Mouse (Mus musculus) kidney, postnatal 14 days (tissue): ENCODE results near the gene Tmem270.
A peak's percentile ranks its signal among the peaks of the same experiment; 100 is the strongest.
"Not testable (repeated sequence)": the region's sequence is repeated elsewhere in the genome, so short reads cannot be mapped to it uniquely, and the experiment has no call there.

Source experiments
- DNase-seq: peaks from one replicate; pipeline ENCODE4 v3.0.0; 2022; ENCODE audit warnings: mixed read lengths

Gene Tmem270

DNA sequence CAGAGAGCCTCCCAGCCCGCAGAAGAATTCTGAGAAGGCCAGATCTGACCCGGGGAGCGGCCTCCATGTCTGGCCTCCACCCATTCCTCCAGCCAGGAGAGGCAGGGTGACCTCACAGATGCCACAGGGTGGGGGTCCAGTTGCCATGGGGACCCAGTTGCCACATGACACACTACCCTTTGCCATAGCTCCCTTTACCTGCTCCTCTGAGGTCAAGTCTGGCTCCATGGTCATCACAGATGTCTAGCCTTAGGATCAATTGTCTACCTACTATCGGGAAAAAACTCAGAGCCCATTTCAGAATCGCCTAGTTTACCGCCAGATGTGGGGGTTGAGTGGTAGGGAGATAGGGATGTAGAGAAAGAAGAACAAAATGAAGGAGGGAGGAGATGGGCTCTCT, at the start of gene Tmem270:
Tmem270 (minus strand) TSS at position 101 of the 400 bp plus-strand sequence.
- no peak for DNase-seq

GRCm38 (mm10) chr5:134955491-134955890, 49.0 kb upstream of the Tmem270 start:
- no peak for DNase-seq

DNA sequence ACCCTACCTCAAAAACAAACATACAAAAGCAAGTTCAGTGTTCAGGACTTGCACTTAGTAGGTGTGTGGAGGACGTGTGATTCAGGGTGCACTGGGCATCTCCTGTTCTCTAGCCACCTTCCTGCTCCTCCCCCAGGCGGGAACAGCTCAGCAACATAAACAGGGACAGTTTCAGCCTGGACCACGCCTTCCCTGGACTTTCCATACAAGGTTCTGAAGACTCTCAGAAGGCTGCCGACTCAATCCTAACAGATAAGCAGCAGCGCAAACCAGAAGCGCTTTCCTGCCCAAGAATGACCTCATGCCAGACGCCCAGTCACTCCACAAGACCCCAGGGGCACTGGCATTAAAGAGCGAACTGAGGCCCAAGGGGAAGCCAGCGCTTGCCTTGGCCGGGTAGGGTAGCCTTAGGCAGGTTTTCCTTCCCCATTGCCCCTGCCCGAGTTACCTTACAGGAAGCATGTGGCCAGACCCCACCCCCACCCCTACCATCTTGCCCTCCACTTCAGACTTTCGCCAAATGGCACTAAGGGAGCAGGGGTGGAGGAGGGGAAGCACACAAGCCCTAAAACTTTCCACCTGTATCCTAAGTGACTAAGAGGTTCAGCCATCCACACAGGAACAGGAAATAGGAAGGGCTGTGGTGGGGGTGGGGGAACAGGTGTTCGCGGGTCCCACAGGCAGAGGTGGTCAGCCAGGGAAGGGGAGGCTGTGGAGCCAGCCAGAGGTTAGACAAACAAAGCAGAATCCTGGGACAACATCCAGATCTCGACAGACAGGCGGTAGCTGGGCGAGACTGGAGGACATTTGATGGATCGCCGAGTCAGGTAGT, 44.7 kb upstream of the Tmem270 start:
- peak; percentile 49 for DNase-seq

- DNase-seq: no peak
Measured at GRCm38 (mm10) chr5:134948085-134948439, 41.5 kb upstream of the Tmem270 start.

GRCm38 (mm10) chr5:134947420-134948084, 41.0 kb upstream of the Tmem270 start:
- DNase-seq: no peak

GRCm38 (mm10) chr5:134946857-134947255, 40.3 kb upstream of the Tmem270 start, which contains the start of gene Cldn4:
Gene Cldn4, minus strand, starts transcription at chr5:134946934.
- DNase-seq: peak; percentile 68

DNA sequence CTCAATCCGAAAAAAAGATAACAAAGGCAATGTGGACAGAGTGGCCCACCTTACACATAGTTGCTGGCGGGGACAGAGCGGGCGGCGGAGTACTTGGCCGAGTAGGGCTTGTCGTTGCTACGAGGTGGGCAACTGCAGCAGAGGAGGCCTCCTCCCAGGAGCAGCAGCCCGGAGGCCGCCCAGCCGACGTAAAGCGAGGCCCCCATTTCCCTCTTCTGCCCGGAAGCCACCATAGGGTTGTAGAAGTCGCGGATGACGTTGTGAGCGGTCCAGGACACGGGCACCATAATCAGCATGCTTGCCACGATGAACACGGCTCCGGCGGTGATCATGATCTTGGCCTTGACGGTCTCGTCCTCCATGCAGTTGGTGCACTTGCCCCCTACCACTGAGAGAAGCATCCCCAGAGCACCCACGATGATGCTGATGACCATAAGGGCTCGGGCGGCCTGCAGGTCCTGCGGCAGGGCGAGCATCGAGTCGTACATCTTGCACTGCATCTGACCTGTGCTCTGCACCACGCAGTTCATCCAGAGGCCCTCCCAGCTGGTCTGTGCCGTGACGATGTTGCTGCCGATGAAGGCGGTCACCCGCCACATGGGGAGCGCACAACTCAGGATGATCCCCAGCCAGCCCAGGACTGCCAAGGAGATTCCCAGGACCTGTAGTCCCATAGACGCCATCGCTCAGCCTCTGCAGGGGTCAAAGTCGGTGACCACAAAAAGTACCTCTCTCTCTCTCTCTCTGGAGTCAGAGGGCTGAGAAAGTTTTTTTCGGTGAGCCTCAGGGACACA, 39.7 kb upstream of the Tmem270 start:
- DNase-seq: no peak

DNA sequence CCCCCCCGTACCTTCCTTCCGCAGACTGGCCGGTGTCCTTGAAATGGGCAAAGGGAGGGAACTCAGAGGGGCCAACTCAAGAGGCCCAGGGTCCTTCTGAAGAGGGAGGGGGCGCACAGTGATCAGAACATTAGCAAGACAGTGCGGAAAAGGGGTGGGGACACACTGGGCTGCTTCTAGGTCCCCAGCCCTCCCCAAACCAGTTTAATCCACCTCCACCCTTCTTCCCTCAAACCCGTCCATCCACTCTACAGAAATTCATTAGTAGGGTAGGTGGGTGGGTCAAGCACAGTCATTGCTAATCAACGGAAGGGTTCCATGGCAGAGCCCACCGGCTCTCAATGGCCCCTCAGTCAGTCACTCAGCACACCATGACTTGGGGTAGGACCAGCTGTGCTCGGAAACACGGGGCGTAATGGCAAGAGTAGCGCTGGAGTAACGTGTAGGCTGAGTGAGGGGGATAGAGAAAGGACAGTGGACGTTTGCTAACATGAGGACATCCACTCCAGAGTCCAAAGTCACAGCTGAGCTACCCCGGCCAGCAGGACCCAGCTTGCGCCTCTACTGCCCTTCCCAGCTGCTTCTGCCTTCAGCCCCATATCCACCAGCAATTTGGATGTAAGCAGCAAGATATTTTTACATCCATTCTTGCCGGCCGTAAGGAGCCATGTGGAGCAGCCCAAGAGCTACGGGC, 38.9 kb upstream of the Tmem270 start:
- DNase-seq: no peak

- no peak for DNase-seq
Measured at GRCm38 (mm10) chr5:134944179-134944578, 37.6 kb upstream of the Tmem270 start.

DNA sequence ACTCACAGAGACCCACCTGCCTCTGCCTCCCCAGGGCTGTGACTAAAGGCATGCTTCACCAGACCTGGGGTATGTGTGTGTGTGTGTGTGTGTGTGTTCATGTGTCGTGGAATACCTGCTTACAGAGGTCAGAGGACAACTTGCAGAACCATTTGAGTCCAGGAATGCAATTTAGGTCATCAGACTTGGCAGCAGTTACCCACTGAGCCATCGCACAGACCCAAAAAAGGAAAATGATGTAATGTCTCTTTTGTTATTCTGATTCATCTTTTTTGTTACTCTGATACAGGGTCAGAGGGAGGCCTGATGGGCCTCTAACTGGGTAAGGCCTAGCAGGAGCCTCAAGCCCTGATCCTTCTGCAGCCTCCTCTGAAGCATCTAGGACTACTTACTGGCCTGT, 36.2 kb upstream of the Tmem270 start:
- DNase-seq: peak; percentile 35

DNA sequence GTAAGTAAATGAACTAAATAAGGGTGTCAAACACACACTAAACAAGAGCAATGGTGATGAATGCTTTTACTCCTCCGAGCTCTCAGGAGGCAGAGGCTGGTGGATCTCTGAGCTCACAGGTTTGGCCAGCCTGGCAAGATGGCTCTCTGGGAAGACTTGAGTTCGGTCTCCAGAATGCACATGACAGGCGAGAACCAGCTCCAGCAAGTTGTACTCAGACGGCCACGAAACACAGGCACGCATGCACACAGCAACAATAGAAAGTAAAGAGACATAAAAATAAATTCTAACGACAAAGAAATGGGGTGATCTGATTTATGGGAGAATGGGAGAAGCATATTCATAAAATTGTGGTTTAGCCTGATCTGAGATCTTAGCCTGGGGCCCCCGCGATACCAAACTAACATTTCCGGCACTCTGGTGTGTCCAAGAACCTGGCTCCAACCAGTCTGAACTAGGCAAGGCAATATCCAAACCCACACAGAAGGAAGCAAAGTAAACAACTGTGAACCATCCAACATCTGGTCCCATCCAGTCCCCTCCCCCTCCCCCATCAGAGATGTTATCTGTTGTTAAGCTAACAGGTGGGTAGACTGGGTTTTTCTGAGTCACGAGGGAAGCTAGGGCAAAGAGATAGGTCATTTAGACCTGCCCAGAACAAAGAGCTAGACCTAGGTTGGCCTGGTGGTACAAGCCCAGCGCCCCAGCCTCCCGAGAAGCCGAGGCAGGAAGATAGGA, 35.1 kb upstream of the Tmem270 start:
- peak; percentile 39 for DNase-seq

- not testable (repeated sequence) for DNase-seq
Measured at GRCm38 (mm10) chr5:134939554-134939953, 33.0 kb upstream of the Tmem270 start.

DNA sequence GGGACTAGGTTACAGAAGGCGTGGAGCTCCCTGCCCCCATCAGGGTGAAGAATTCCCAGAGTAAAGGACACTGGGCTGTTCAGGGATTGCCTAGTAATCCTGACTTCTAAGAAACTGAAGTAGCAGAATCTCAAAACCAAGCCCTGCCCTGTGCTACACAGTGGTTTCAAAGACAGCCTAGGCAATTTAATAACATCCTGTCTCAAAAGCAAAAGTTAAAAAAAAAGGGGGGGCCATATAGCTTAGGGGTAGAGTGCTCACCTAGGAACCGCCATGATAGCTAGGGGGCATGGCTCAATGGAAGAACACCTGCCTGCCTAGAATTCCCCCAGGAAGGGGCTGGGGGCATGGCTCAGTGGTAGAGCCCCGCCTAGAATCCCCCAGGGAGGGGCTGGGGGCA, 32.5 kb upstream of the Tmem270 start:
- DNase-seq: no peak

DNA sequence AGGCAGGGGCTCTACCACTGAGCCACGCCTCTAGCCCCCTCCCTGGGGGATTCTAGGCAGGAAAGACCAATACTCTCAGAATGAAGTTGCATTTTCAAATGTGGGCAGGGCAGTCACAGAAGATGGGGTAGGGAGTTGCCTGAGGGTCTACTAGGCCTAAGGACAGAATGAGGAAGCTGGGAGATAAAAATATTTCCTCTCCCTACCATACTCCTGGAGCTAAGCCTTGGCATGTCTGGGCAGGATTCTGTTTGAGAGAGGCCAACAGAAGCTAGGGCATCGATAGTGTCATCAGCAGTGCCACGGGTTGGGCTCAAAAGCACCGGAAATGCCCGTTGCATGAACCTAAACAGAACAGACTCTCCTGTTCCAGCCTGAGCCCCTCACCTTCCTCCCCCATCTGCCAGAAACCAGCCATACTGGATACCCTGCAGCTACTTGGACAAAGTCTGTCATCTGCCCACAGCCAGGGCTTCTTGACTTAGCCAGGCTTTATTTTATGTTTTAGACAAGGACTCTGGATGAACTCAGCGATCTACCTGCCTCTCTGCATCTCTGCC, 30.2 kb upstream of the Tmem270 start:
- no peak for DNase-seq

- DNase-seq: no peak
Measured at GRCm38 (mm10) chr5:134936051-134936450, 29.5 kb upstream of the Tmem270 start.

GRCm38 (mm10) chr5:134934666-134935065, 28.1 kb upstream of the Tmem270 start:
- no peak for DNase-seq

GRCm38 (mm10) chr5:134933686-134934085, 27.2 kb upstream of the Tmem270 start:
- DNase-seq: not testable (repeated sequence)

- no peak for DNase-seq
Measured at GRCm38 (mm10) chr5:134933281-134933680, 26.7 kb upstream of the Tmem270 start.

- DNase-seq: peak; percentile 64
Measured at GRCm38 (mm10) chr5:134932903-134933276, 26.4 kb upstream of the Tmem270 start.

GRCm38 (mm10) chr5:134932179-134932902, 25.8 kb upstream of the Tmem270 start, which contains the start of gene Mettl27:
Gene Mettl27, plus strand, starts transcription at chr5:134932368.
- DNase-seq: peak; percentile 94

DNA sequence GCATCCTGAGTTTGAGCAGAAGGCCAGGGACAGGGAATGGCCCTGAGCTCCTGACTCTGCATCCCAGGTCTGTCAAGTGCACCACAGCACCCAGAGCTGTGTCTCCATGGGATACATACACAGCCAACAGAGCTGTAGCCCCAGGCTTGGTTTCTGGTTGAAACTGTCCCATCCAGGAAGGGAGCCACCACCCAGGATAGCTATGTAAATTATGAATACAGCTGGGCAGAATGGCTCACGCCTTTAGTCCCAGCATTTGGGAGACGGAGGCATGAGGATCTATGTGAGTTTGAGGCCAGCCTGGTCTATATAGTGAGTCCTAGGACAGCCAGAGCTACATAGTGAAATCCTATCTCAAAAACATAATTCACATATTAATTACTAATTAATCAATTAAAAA, 23.5 kb upstream of the Tmem270 start:
- no peak for DNase-seq
